Mouse (Mus musculus) forebrain, embryonic 14.5 days (tissue): ENCODE data around the gene Ifi35. TPM values are rescaled to one million over a fixed set of nuclear protein-coding genes. Genes with fewer than 3 reads are reported as not detected.
"Not testable (repeated sequence)": the region's sequence is repeated elsewhere in the genome, so short reads cannot be mapped to it uniquely, and the experiment has no call there.

Experiments used
- ATAC-seq: fragments of 200-750 bp; cut with Nextera tagmentation; 2 replicates; pipeline ENCODE4 v1.8.0; 2017; ENCODE audit warnings: mild to moderate bottlenecking, moderate library complexity
- DNase-seq: peaks from one replicate; pipeline ENCODE4 v3.0.0-alpha.2; 2015; ENCODE audit warnings: low spot score
- H3K27ac ChIP-seq: fragments of 300-500 bp; sonication (generic); 2 replicates; pipeline ENCODE4 v1.5.1; 2014; ENCODE audit warnings: low read depth, mild to moderate bottlenecking, control low read depth, low read length, moderate library complexity
- H3K27me3 ChIP-seq: fragments of 300-500 bp; sonication (generic); replicated peaks from 2 replicates; pipeline ENCODE4 v1.6.1; 2014; ENCODE audit warnings: low read length, control low read depth, mixed read lengths; ENCODE audit not compliant: control insufficient read depth, insufficient read depth
- H3K36me3 ChIP-seq: fragments of 300-500 bp; sonication (generic); 2 replicates; pipeline ENCODE4 v1.6.1; 2014; ENCODE audit warnings: low read length, control low read depth; ENCODE audit not compliant: control insufficient read depth, insufficient read depth
- H3K4me1 ChIP-seq: fragments of 300-500 bp; sonication (generic); 2 replicates; pipeline ENCODE4 v1.6.1; 2014; ENCODE audit warnings: antibody characterized with exemption, low read length, control low read depth; ENCODE audit not compliant: control insufficient read depth, insufficient read depth
- H3K4me2 ChIP-seq: fragments of 300-500 bp; sonication (generic); 2 replicates; pipeline ENCODE4 v1.6.1; 2014; ENCODE audit warnings: mild to moderate bottlenecking, control low read depth, low read length
- H3K4me3 ChIP-seq: fragments of 300-500 bp; sonication (generic); 2 replicates; pipeline ENCODE4 v1.5.1; 2014; ENCODE audit warnings: low read depth, low read length, control low read depth
- H3K9ac ChIP-seq: fragments of 300-500 bp; sonication (generic); 2 replicates; pipeline ENCODE4 v1.6.1; 2014; ENCODE audit warnings: mild to moderate bottlenecking, low read length, control low read depth, moderate library complexity
- H3K9me3 ChIP-seq: fragments of 300-500 bp; sonication (generic); replicated peaks from 2 replicates; pipeline ENCODE4 v1.6.1; 2016; ENCODE audit warnings: low read length, control low read depth, mixed read lengths; ENCODE audit not compliant: control insufficient read depth
- WGBS: fragments of 180-500 bp; shearing (Covaris S2); extraction: QIAGEN DNeasy Blood & Tissue Kit; methylation state at CpG from one replicate; pipeline ENCODE4 v1.1.7; 2014; 5-methylcytosine and 5-hydroxymethylcytosine counted together
- polyA plus RNA-seq: library from polyadenylated mRNA; unstranded; fragments of >200 nt; fragmentation: Nextera tagmentation; extraction: Ambion mirVana; gene quantifications from 2 replicates; pipeline ENCODE4 v1.2.1, GENCODE M21; 2014

The Ifi35 gene
- polyA plus RNA-seq, 1 experiment from 2014 or later, result 2.7 TPM

DNA sequence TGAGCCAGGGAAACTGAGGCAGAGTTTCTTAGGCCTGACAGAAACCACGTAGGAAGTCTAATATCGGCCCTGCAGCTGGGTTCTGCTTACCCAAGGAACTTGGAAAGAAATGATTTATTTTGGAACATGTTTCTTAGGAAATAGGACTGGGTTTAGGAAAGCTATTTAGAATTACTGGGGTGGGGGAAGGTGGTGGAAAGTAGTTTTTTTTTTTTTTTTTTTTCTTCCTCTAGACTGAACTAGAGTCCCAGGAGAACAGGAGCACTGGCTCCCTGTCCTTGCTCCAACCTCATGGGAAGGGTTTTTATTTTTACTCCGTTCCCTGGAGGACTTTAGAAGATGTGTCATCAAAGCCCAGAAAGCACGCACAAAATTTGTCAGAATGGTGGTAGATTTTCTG, 20.9 kb downstream of the Ifi35 start:
- Histone ChIP-seq H3K4me2 (peak overlapping the region; percentile 82), H3K36me3 (peaks cover 15% of the 10 kb centered on the region; the same call in 1 of the 2 replicates), H3K27ac (0 out of 2 replicates have a peak overlapping the region, but pooled peaks have one; percentile 87), H3K4me3 (peak overlapping the region; percentile 78), H3K9ac (peak overlapping the region; percentile 88), H3K9me3 (no peaks in the 10 kb centered on the region), H3K27me3 (no peaks in the 10 kb centered on the region), H3K4me1 (peaks cover 21% of the 10 kb centered on the region)
- no peak for ATAC-seq
- DNase-seq, result no peak
- WGBS, result 74% methylated on average over 4 of the region's 4 CpGs

DNA sequence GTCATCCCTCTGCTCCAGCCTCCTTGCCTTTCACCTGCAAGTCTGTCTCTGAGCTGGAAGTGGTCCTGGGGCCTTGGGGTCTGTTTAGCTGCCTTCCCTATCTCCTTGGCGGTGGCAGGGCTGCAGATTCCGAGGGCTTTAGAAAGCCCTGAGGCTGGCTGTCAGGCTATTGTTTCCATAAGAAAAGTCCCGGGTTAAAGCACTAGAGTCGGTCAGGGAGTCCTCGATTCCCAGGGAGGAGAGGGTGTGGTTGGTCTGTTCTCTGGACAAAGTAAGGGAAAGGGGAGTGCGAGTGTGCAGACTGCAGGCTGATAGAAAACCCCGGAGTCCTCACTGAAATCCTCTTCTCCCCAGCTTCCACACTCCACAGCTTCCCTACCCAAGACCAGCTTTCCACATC, 22.0 kb downstream of the Ifi35 start:
- H3K4me3 ChIP-seq, result peak overlapping the region; percentile 22
- peaks cover 15% of the 10 kb centered on the region; the same call in 1 of the 2 replicates for H3K36me3 ChIP-seq
- no peaks in the 10 kb centered on the region for H3K9me3 ChIP-seq
- peak overlapping the region; percentile 47 for H3K9ac ChIP-seq
- H3K27me3 ChIP-seq, result no peaks in the 10 kb centered on the region
- no peak overlapping the region for H3K27ac ChIP-seq
- ATAC-seq (no peak), DNase-seq (no peak)
- WGBS, result 15% methylated on average over 7 of the region's 7 CpGs
- peak overlapping the region; percentile 50 for H3K4me2 ChIP-seq
- H3K4me1 ChIP-seq, result peaks cover 16% of the 10 kb centered on the region

DNA sequence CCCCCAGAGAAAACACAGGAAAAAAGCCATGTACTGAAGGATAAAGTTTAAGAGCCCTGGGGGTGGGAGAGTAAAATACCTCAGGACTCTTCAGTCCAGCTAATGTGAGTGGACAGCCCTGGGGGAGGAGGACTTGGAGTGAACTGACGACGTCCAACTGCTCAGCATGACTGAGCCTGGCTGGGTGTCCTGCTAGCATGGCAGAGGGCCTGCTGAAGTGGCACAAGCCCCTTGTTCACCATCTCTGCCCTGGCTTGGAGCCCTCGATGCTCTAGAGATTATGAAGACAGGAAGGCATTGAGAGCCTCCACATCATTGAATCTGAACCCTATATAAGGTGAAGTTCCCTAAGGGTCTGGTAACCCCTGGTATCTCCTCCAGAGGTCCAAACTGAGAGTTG, 23.7 kb downstream of the Ifi35 start:
- DNase-seq (no peak), ATAC-seq (no peak)
- H3K4me1 ChIP-seq, result peaks cover 12% of the 10 kb centered on the region
- no peaks in the 10 kb centered on the region for H3K27me3 ChIP-seq
- H3K36me3 ChIP-seq, result peaks cover 15% of the 10 kb centered on the region; the same call in 1 of the 2 replicates
- H3K9ac ChIP-seq, result no peak overlapping the region
- 60% methylated on average over 3 of the region's 3 CpGs for WGBS
- no peak overlapping the region for H3K27ac ChIP-seq
- H3K4me2 ChIP-seq, result no peak overlapping the region; the same call in 1 of the 2 replicates
- no peaks in the 10 kb centered on the region for H3K9me3 ChIP-seq
- no peak overlapping the region for H3K4me3 ChIP-seq

DNA sequence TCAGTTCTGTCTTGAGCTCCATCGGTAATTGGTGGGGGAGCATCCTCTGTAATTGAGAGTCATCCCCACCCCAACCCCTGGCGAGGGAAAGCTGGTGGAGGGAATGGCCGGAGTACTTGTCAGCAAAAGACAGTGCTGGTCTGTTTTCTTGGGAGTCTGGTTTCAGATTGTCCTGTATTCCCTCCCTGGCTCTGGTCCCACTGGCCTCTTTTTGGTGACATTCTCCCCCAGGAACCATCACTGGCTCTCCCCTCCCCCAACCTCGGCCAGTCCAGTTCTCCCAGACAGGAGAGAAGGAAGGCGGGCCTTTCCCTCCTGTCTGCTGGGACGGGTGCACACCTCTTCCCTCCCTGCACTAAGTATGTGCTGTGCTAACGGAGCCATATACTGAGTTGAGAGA, 24.1 kb downstream of the Ifi35 start:
- H3K4me3 ChIP-seq, result no peak overlapping the region
- peaks cover 15% of the 10 kb centered on the region; the same call in 1 of the 2 replicates for H3K36me3 ChIP-seq
- no peak for ATAC-seq
- no peak overlapping the region for H3K9ac ChIP-seq
- H3K4me2 ChIP-seq, result peak overlapping the region; percentile 3; the same call in 1 of the 2 replicates
- DNase-seq, result no peak
- no peaks in the 10 kb centered on the region for H3K9me3 ChIP-seq
- H3K27me3 ChIP-seq, result no peaks in the 10 kb centered on the region
- H3K27ac ChIP-seq, result no peak overlapping the region
- H3K4me1 ChIP-seq, result peaks cover 9% of the 10 kb centered on the region
- 55% methylated on average over 7 of the region's 7 CpGs for WGBS

DNA sequence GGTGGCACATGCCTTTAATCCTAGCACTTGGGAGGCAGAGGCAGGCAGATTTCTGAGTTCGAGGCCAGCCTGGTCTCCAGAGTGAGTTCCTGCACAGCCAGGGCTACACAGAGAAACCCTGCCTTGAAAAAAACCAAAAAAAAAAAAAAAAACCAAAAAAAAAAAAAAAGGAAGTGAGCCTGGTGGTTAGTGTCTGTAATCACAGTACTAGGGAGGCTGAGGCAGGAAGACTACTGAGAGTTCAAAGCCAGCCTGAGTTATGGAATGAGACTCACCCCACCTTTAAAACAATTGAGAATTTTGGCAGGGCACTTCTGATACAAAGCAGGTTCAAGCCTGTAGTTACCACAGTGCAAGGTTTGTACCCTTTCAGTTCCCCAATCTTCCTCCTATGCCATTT, 25.5 kb downstream of the Ifi35 start:
- not testable (repeated sequence) for H3K9ac ChIP-seq, H3K4me1 ChIP-seq, H3K27me3 ChIP-seq, DNase-seq, H3K4me2 ChIP-seq, ATAC-seq, H3K27ac ChIP-seq, H3K9me3 ChIP-seq, H3K4me3 ChIP-seq
- peaks cover 15% of the 10 kb centered on the region; the same call in 1 of the 2 replicates for H3K36me3 ChIP-seq
- WGBS, result 85% methylated on average over 1 of the region's 1 CpGs

DNA sequence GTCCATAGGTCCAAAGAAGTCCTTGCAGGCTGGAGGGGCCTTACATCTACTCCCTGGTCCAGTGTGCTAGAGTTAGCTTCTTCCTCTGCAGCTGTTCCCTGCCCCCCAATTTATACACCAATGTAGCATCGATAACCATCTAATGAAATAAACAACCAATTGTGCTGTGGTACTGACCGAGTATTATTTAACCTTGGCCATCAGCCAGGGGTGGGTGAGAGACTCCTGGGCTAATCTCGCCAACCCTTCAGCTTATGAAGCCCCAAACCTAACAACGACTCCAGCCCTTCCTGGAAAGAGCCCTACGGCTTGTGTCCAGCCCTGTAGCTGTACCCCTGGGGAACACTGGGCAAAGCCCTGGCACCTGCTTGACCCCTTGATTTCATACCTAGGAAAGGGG, 26.1 kb downstream of the Ifi35 start:
- no peak for DNase-seq
- H3K27ac ChIP-seq, result no peak overlapping the region
- no peak overlapping the region for H3K9ac ChIP-seq
- ATAC-seq, result no peak
- H3K9me3 ChIP-seq, result no peaks in the 10 kb centered on the region
- H3K4me2 ChIP-seq, result no peak overlapping the region
- WGBS, result 57% methylated on average over 5 of the region's 5 CpGs
- peaks cover 10% of the 10 kb centered on the region; the same call in 1 of the 2 replicates for H3K4me1 ChIP-seq
- H3K27me3 ChIP-seq, result no peaks in the 10 kb centered on the region
- H3K4me3 ChIP-seq, result no peak overlapping the region
- H3K36me3 ChIP-seq, result peaks cover 15% of the 10 kb centered on the region; the same call in 1 of the 2 replicates

DNA sequence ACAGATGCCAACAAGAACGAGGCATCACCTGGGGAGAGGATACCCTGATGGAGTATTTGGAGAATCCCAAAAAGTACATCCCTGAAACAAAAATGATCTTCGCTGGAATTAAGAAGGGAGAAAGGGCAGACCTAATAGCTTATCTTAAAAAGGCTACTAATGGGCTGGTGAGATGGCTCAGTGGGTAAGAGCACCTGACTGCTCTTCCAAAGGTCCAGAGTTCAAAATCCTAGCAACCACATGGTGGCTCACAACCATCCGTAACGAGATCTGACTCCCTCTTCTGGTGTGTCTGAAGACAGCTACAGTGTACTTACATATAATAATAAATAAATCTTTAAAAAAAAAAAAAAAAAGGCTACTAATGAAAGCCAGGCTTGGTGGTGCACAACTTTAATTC, 28.2 kb downstream of the Ifi35 start:
- not testable (repeated sequence) for DNase-seq, ATAC-seq, H3K4me3 ChIP-seq, H3K9ac ChIP-seq, H3K27me3 ChIP-seq, H3K4me2 ChIP-seq, H3K36me3 ChIP-seq, H3K9me3 ChIP-seq, H3K27ac ChIP-seq
- H3K4me1 ChIP-seq, result peaks cover 19% of the 10 kb centered on the region
- 86% methylated on average over 4 of the region's 4 CpGs for WGBS

DNA sequence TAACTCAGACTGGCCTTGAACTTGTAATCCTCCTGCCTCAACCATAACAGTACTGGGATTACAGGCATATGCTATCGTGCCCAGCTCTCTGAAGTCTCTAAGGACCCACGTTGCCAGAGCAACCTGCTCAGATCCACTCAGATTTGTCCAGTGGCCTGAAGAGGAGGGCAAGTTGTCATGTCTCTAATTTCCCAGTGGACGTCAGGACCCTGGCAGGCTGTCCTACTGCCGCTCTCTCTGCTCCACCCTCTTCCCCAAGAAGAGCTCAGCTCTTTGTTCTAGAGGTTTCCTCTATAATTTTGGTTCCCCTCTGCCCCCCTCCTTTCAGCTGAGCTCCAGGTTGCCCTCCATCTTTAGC, 29.0 kb downstream of the Ifi35 start:
- peaks cover 19% of the 10 kb centered on the region for H3K4me1 ChIP-seq
- H3K36me3 ChIP-seq, result no peaks in the 10 kb centered on the region
- no peak overlapping the region for H3K9ac ChIP-seq
- ATAC-seq, result peak; percentile 54
- no peak overlapping the region; the same call in 1 of the 2 replicates for H3K4me2 ChIP-seq
- no peaks in the 10 kb centered on the region for H3K27me3 ChIP-seq
- peak overlapping the region; percentile 91 for H3K27ac ChIP-seq
- no peaks in the 10 kb centered on the region for H3K9me3 ChIP-seq
- no peak overlapping the region for H3K4me3 ChIP-seq
- DNase-seq, result no peak
- WGBS, result 26% methylated on average over 4 of the region's 4 CpGs

DNA sequence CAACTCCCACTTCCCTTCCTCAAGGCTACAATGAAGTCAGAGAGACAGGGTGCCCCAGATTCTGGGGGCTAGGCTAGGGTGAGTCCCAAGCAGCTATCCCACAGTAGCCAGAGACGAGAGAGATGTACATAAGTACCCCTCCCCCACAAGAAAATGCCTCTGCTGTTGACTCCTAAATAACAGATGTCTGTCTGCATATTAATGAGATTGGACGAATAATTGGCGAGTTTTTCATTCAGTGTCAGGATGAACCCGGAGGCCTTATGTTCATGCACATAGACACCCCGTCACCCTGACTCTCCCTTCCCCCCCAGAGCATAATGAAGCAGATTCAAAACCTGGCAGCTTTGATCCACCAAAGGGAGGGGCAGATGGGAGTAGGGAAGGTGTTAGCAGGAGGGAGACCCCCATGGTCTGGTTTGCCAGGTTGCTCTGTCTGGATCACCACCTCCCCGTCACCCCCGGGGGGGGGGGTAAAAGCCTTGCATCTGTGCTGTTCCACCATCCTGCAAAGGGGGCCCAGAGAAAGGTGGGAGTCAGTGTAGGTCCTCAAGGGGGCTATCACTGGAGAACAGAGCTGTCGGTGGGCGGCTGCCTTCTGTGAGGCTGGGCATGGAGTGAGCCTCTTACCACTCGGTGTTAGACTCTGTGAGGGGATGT, 29.5 kb downstream of the Ifi35 start:
- peak; percentile 96 for DNase-seq

More for the DNA sequence above, 29.5 kb downstream of the Ifi35 start:
- H3K9ac ChIP-seq, result no peak overlapping the region
- ATAC-seq, result peak; percentile 89
- no peaks in the 10 kb centered on the region for H3K36me3 ChIP-seq
- H3K4me3 ChIP-seq, result no peak overlapping the region
- no peak overlapping the region; the same call in 1 of the 2 replicates for H3K4me2 ChIP-seq
- WGBS, result 14% methylated on average over 10 of the region's 10 CpGs
- H3K27ac ChIP-seq, result peak overlapping the region; percentile 91
- no peaks in the 10 kb centered on the region for H3K27me3 ChIP-seq
- H3K4me1 ChIP-seq, result peaks cover 17% of the 10 kb centered on the region
- H3K9me3 ChIP-seq, result no peaks in the 10 kb centered on the region
